Mouse (Mus musculus) T-helper 2 cell (primary cell): ENCODE data around the gene Macf1.

Experiments
- in situ Hi-C: fragments of 300-600 bp; cut with MboI, MseI; formaldehyde crosslinking; loops from one replicate; pipeline ENCODE4 v1.15.1; 2025; ENCODE audit warnings: high pct_unique_total_duplicates

Macf1 gene

DNA sequence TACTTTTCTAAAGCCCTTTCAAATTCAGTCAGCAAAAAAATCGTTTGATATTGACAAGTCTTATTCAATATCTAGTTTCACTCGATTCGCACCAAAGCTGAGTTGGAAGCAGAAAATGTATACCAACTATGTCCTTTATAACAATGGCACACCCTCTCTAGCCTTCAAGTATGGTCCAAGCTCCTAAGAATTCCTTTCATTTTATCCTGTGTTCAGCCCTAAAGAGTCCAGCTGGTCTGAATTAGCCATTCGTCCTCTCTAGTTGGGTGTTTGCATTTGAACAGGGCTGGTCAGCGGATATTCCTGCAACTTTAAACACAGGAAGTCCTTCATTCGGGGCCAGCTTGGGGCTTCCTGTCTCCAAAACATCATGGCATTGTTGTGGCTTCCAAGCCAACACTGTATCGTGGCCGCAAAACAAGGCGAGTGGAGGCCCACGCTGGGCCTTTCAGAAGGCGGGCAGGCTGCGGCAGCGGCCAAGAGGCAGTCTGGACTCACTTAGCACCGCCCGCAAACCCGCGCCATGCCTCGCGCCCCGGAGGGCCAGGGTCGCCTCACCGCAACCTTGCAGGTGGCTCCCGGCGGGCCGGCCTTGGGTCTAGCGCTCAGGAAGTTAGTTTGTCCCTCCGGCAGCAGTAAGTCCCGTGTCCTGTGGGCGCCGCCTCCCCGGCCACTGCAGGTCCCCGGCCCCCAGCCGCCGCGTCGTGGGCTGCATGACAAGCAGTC is 273.0 kb downstream of the Macf1 start:
- in situ Hi-C loops, result no loop called here

DNA sequence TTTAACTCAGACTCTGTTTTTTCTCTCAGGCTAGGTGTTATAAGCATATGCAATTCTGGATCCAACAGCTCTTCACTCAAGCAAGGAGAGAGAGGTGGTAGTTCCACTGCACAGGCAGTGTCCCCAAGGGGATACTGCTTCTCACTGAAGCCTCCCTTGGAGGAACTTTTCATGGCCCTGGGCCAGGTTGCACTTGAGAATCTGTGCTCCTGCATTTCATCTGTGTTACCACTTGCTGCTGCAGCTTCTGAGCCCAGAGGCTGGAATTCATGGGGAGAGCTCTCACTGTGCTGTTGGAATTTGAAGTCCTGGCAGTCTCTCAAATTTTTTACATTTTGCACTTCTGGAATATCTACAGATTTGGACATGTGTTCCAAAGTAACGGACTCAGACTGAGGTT is 274.4 kb downstream of the Macf1 start:
- in situ Hi-C loops, result no loop called here

DNA sequence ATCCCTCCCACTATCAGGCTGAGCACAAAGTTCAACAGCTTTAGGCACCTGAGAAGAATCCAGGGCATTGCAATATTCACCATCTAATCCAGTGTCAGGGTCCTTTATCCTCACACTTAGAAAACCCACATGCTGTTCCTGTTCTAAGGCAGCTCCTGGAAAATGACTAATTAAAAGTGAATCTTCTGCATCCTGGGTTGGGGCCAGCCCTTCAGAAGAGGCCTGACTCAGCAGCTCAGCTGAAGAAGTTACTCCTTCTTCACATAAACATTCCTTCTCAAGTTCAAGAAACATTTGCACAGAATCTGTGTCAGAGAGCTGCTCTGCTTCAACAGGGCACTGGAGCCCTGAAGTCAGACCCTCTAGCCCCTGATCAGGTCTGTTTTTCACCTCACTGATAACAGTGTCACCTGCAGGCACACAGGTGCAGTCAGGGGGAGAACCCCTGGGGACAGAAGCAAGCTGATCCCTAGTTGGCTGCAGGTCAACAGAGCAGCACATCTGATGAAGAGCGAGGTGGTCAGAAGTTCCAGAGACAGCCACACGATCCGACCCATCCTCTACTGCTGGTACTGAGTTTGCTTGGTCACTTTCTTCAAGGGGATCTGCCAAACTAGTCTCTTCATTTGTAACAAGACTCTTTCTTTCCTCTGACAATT is 275.0 kb downstream of the Macf1 start:
- in situ Hi-C loops, result no loop called here

DNA sequence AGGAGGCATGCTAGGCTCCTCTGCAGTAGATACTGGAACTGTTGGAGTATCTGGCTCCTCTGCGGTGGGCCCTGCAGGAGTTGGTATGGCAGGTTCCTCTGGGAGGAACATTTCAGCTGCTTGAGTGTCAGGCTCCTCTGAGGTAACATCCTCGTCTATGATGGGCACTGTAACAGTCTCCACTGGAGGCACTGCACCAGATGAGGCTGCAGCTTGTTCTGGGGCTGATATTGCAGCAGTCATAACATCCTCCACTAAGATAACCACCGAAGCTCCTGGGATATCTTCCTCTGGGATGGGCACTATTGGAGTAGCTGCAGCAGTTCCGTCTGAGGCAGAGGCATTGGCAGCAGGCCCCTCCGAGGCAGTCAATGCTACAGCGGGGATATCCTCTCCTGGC is 276.4 kb downstream of the Macf1 start:
- in situ Hi-C loops, result no loop called here

DNA sequence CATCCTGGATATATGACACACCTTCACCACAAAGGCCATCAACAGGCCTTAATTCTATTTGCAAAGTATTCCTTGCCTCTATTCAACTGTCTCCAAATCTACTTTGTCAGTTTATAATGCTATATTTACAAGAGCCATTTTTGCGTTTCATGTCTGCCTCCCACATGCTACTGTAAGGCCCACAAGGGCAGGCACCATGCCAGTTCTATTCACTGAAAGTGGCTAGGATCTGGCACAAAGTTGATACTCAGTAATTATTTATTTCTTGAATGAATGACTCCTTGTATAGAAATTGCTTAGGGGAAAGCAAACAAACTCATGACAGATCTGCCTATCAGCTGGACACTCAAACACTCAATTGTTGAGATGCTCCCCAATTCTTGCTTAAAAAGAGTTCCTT is 280.1 kb downstream of the Macf1 start:
- in situ Hi-C loops, result no loop called here

DNA sequence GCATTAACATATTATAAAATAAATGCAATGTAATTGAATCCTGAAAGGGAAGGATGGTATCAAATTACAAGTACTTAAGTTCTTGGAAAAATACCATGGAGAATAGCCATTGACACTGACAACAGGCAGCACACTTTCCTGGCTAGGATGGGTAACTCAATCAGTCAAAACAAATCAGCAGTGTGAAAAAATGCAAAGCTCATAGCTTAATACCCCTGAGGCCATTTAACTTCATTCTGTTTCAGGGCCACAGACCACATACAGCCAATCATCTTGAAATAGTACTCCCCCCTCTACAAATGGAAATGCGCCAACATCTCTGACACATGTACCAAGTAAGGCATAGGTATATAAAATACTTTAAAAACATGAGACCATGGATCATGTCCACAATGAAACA is 281.9 kb downstream of the Macf1 start:
- in situ Hi-C loops, result no loop called here

DNA sequence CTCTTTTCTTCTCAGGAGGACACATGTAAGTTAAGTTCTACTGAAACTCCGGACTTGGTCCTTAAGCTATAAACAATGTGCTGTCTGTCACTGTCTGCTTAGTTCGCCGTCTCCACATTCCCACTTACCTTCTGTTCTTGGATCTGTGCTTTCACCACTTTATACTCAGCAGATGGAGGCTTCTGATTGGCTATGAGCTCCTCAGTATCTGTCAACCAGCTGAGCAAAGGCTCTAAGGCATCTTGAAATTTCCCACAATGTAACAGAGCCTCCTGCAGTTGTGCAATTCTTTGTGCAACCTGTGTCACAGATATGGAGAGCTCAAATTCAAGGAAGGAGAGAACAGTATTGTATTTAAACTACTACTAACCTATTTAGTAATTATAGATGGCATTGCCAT is 282.9 kb downstream of the Macf1 start:
- in situ Hi-C loops, result no loop called here

DNA sequence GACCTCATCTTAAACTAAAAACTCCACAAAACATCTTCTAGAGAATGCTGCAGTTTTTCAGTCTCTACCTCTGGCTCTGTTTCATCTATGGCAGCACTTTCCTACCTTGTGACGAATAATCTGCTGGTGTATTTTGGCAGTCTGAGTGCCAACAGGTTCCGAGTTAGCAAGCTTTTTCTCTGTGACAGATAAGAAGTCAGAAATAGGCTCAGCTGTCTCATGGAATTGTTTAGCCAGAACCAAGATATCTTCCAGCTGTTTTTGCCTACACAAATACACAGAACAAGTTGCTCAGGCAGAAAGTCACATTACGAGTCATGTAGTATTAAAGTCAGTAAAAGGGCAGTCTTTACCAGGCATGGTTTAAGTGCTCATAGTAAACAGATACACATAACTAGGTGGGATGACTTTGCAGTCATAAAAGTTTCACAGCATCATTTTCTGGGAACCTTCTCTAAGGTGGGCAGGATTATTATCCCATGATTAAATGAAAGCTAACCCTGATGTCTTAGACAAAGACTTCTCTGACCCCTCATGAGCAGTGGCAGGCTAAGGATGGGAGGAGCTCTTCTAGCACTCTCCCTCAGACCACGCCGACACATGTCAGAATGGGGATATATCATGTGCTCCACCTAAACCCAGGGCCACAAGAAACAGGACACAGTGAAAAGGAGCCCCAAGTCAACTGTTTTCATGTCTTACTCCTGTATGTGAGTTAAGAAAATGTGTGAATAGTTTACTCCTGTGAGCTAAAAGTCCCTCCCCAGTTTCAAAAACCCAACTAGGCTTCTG is 286.3 kb downstream of the Macf1 start:
- in situ Hi-C loops, result loop anchor here (10.0 kb wide), 1 partner anchor 507 kb away; the partner anchor contains the start of gene Mycbp

DNA sequence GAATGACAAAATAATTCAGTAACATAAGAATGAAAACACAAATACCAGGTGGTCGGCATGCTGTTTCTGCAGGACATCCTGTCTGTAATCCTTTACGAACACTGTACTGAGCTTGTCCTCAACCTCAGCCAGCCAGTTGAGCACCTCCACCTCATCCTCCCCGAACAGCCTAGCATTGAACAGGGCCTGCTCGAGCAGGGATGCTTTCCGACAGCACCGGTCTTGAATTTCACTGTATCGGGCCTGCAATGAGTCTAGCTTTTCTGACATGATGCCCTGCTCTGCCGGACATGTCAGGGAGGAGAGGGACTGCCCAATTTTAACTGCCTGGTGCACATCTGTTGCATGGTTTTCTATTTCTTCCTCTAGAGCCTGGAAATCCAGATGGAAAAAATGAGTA is 287.1 kb downstream of the Macf1 start:
- in situ Hi-C loops, result loop anchor here (10.0 kb wide), 1 partner anchor 508 kb away; the partner anchor contains the start of gene Mycbp

DNA sequence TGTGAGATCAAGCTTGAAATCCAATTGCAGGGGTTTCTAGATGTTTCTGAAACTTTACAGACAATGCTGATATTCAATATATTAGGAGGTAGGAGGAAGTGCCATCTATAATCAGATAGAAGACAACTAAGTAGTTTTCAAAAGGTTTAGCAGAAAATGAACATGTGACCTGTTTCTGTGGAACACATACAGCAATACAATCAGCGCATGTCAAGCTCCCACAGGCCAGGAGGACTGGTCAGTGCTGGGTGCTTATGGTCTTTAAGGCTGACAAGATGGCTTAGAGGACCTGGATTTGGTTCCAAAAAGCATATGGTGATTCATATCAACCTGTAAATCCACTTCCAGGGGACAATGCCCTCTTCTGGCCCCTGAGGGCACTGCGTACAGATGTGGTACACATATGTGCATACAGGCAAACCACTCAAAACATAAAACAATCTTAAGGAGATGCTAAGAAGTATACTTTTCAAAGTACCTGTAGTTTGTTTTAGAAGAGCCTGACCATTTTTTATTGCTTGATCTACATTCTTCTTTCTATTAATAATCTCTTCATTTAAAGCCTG is 288.6 kb downstream of the Macf1 start:
- in situ Hi-C loops, result loop anchor here (10.0 kb wide), 1 partner anchor 509 kb away; the partner anchor contains the start of gene Mycbp

DNA sequence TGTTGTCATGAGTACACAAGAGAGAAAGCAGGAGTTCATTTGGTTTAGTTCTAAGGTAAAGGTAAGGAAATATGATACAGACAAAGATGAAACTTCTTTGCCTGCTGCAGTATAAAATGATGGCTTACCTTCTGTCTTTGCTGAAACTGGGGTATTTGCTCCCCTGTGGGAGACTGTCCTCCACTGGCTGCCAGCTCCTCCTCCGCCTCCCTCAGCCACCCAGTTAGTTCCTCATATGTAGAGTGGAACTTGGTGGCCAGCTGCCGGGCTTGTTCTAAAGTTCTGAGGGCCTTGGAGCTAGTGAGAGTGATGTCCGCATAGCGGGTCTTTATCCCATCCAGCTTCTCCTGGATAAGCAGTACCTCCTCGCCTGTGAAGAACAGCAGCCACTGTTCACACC is 289.3 kb downstream of the Macf1 start:
- in situ Hi-C loops, result loop anchor here (10.0 kb wide), 1 partner anchor 510 kb away; the partner anchor contains the start of gene Mycbp

DNA sequence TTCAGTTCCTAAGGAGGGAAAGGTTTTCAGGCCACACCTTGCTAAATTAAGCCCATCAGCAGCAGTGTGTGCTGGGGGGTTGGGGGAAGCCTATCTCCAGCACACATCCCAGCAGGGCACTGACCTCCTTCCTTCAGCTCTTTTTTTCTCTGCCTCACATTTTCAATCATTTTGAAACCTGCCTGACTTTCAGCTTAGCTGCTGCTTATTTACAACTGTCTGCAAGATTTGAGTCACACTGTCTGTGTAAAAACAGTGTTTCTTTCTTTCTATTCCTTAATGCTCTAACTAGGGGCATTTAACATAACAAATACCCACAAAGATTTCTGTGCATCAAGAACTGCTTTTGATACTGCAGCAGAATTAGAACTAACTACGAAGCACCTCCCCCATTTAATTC is 289.9 kb downstream of the Macf1 start:
- in situ Hi-C loops, result loop anchor here (10.0 kb wide), 1 partner anchor 511 kb away; the partner anchor contains the start of gene Mycbp

DNA sequence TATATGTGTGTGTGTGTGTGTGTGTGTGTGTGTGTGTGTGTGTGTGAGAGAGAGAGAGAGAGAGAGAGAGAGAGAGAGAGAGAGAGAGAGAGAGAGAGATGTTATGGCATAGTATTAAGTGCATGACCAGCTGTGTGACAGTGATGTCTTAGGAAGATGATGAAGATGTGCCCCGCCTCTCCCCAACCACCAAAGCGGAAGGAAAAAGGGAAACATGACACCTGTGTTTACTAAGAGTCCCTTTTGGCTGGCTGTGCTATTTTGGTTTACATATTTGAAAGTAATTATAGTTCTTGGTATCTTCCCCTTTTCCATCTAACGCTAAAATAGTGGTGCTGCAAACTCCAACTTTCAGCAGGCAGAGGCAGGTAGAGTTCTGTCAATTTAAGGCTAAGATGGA is 291.2 kb downstream of the Macf1 start:
- in situ Hi-C loops, result loop anchor here (10.0 kb wide), 1 partner anchor 512 kb away; the partner anchor contains the start of gene Mycbp

DNA sequence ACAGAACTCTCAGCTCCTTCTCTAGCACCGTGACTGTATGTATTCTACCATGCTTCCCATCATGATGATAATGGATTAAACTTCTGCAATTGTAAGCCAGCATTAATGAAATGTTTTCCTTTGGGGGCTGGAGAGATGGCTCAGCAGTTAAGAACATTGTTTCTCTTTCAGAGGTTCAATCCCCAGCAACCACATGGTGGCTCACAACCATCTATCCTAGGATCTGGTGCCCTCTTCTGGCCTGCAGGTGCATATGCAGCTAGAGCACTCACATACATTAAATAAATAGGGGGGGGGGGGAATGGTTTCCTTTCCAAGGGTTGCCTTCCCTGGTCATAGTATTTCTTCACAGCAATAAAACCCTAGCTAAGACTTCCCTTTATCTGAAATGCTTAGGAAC is 292.0 kb downstream of the Macf1 start:
- in situ Hi-C loops, result loop anchor here (10.0 kb wide), 1 partner anchor 513 kb away; the partner anchor contains the start of gene Mycbp

DNA sequence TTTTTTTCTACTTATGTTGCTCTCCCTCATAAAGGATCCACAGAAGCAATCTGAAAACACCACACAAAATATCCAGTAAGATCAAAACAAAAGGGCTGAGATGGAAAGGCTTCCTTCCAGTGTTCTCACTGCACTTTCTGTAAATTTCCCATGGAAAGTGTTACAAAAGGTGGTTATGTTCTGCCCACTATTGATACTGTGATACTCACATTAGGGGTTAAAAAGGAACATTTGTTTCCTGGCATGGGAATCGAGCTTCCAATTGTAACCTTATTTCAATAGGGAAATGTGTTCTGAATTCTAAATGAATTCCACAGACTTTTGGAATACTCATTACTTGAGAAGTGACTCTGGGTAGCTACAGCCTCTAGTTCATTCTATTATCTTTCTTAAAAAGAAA is 299.1 kb downstream of the Macf1 start:
- in situ Hi-C loops, result no loop called here

DNA sequence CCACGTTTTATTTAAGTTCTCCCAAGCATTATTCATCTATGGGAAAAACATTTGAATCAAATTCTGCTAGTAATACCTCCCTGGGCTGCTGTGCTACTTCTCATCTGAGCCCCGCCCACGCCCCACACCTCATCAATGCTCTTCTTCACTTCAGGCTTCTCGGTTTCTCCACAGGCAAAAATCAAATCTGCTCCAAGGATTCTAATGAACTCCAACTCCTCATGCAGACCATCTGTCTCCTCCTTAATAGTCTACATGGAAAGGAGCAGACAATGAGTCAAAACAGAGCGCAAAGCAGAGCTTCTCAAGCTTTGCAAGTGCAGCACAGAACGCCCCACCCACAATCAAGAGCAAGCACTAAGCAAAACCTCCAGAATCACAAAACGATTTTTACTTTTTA is 301.0 kb downstream of the Macf1 start:
- in situ Hi-C loops, result no loop called here

DNA sequence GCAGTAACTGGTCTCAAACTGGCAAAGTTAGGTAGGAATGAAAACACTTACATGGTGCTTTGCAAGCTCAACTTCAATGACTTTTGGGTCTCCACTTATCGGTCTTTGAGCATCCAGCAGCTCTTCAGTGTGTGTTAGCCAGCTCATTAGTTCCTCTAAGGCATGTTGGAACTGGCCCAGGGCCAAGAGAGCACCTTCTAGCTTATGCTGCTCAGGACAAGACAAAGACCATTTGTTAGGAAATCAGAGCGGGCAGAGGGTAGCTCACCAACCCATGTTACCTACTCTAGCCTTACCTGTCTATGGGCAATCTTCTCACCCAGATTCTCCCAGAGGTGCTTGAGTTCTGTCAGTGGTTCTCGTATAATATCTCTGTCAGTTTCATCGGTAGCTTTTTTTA is 302.1 kb downstream of the Macf1 start:
- in situ Hi-C loops, result no loop called here

DNA sequence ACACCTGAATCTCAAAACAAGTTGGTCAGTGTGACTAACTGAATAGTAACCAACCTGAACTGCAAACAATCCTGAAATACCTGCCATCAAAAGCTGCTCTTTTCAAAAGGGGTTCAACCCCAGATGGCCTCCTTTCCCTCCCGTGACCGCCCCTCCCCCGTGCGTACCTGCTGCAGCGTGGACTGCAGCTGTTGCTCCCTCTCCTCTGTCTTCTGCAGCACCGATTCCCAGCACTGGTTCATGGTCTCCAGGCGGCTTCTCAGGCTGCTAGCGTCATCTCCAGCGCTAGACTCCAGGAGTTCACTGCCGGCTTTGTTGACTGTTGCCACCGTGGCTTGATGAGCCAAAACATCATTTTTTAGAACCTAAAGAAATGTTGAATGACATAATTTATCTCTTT is 302.6 kb downstream of the Macf1 start:
- in situ Hi-C loops, result no loop called here

DNA sequence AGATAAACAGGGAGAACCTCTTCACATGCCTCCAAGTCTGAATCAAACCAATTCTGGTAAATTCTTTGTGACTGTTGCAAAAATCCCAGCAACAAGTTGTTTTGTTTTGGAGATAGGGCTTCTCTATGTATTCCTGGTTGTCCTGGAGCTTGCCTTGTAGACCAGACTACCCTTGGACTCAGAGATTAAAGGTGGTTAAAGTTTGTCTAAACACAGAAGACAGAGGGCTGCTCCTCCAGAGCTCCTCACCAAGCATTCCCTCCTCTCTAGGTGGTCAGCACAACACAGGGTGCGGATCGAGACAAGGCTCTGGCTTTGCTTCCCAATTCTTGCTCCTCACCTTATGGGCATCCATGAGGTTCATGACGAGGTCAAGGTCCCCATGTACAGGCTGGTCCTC is 308.1 kb downstream of the Macf1 start:
- in situ Hi-C loops, result loop anchor here (10.0 kb wide), 1 partner anchor 71 kb away; no protein-coding TSS in a partner anchor

DNA sequence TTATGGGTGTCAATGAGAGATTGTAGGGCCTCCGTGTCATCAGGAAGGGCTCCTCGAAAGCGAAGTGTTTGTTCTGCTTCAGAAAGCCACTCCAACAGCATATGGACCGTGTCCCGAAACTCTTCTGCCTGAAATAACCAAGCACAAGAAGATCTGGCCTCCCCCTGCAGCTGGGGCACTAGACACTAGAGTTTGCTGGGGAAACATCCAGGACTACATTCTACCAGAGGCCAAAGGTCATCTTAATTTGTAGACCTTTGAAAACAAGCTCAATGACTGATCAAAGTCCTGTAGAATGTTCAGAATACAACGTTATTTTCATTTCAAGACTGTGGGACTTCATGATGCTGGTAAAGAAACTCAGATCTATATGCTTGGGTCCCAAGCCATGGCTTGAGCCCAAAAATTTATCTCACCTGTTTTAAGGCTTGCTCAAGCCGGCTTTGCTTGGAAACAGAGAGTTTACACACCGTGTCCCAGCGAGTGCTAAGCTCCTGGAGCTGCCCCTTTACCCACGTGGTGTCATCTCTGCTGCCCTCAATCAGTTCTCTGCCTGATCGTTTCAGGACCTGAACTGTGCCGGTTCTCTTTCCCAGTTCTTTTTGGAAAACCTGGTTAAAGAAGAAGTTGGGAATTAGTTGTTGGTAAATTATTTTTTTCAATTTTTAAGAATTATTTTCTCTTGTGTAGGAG is 309.7 kb downstream of the Macf1 start:
- in situ Hi-C loops, result loop anchor here (5.0 to 10.0 kb wide), 2 partner anchors 70 to 73 kb away; no protein-coding TSS in a partner anchor

DNA sequence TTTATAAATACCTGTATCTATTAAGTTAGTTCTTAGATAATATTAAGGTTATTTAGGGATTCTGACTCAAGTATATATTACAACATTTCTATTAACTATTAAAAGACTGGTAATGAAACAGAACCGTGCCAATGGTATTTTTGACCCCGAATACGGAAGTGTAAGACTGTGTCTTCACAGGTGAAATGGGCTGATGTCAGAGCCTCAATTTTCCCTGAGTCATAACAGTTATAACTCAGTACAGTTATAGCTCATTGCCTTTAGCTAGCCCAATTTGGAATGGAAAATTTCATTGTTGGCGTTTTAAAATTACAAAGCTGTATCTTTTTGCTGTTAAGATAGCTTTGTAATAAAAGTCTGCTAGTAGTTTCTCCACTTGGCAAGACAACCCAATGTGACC is 320.6 kb downstream of the Macf1 start:
- in situ Hi-C loops, result no loop called here
